Mouse (Mus musculus) E14TG2a.4 (cell line): ENCODE measurements at regions not wholly inside any gene's neighbourhood (a gene's known extent, or its start where the extent isn't known, plus 50 kb on each side); places are given as distances from the start of the nearest gene placed in this dataset.

Experiments
- CTCF ChIP-seq: conservative IDR thresholded peaks from 2 replicates; pipeline ENCODE4 v1.5.1; 2014; ENCODE audit warnings: low read length
- NANOG ChIP-seq: IDR thresholded peaks from 2 replicates; pipeline ENCODE4 v1.6.1; 2014; ENCODE audit warnings: borderline replicate concordance, low read length, mixed read lengths
- POU5F1 ChIP-seq: IDR thresholded peaks from 2 replicates; pipeline ENCODE4 v1.6.1; 2014; ENCODE audit warnings: low read length, borderline replicate concordance

DNA sequence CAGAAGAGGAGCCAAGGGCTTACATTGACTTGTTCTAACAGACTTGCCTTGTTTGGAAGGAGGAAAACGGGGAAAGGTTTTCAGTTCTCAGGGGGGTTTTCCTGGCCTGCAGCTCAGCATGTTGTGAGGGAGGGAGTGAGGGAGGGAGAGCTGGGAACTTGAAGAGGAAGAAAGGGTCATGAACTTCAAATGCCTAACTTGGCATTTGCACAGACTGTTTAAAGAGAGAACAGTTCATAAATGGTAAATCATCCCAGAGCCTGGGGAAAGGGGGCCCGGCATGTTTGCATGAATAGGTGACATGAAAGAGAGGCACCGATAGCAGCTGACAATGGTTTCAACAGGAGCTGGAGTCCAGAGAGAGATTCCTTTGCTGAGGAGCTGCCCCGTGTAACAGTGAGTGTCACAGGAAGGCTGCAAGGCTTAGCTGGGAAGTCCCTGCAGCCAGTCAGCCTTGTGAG is 51.3 kb upstream of the Cxcr4 start:
- TF ChIP-seq CTCF (no peak), POU5F1 (no peak), NANOG (no peak)
